ENCODE assay signal across 21 mouse cellular contexts in genomic region chr10:28436084-28436483, GRCm38 (mm10).
"Had no signal": no experiment of that assay in that cellular context is flagged by ENCODE, and none has a peak within 500 bp of the region (broad histone marks: within the 10 kb centered on the region; RNA-seq: fewer than 3 reads in every experiment).

No protein-coding gene starts in this region.

- H3K4me1 ChIP-seq: limb, embryonic 12.5 days; limb, embryonic 15.5 days; midbrain, embryonic 10.5 days; midbrain, embryonic 13.5 days; neural tube, embryonic 12.5 days; neural tube, embryonic 15.5 days had no signal

- H3K27ac ChIP-seq: limb, embryonic 12.5 days; limb, embryonic 15.5 days; liver, embryonic 14.5 days; midbrain, embryonic 10.5 days; midbrain, embryonic 13.5 days; neural tube, embryonic 12.5 days; neural tube, embryonic 15.5 days; stomach, postnatal 0 days had no signal

- H3K27me3 ChIP-seq: limb, embryonic 12.5 days; limb, embryonic 15.5 days; megakaryocyte, embryonic 14.5 days; midbrain, embryonic 13.5 days; neural tube, embryonic 12.5 days; neural tube, embryonic 15.5 days had no signal

- H3K9ac ChIP-seq: limb, embryonic 12.5 days; limb, embryonic 15.5 days; liver, embryonic 14.5 days; liver, postnatal 0 days; lung, embryonic 14.5 days; midbrain, embryonic 13.5 days; neural tube, embryonic 12.5 days; neural tube, embryonic 15.5 days had no signal

- DNase-seq: kidney, adult 18-20 months; kidney, postnatal 14 days; kidney, postnatal 4 days; left cerebral cortex, postnatal 4 days; liver, postnatal 0 days; lung, embryonic 14.5 days; right cerebral cortex, adult 18-20 months; right cerebral cortex, postnatal 14 days; right cerebral cortex, postnatal 4 days; thymus, postnatal 25 days had no signal

- H3K36me3 ChIP-seq: limb, embryonic 12.5 days; limb, embryonic 15.5 days; midbrain, embryonic 10.5 days; midbrain, embryonic 13.5 days; neural tube, embryonic 12.5 days; neural tube, embryonic 15.5 days had no signal

- ATAC-seq: liver, postnatal 0 days; lung, postnatal 0 days; midbrain, embryonic 13.5 days had no signal

- H3K4me3 ChIP-seq: limb, embryonic 12.5 days; limb, embryonic 15.5 days; megakaryocyte, embryonic 14.5 days; midbrain, embryonic 10.5 days; midbrain, embryonic 13.5 days; neural tube, embryonic 12.5 days; neural tube, embryonic 15.5 days had no signal

- H3K9me3 ChIP-seq: limb, embryonic 12.5 days; limb, embryonic 15.5 days; megakaryocyte, embryonic 14.5 days; midbrain, embryonic 10.5 days; midbrain, embryonic 13.5 days; neural tube, embryonic 12.5 days; neural tube, embryonic 15.5 days had no signal

- H3K4me2 ChIP-seq: limb, embryonic 12.5 days; limb, embryonic 15.5 days; liver, embryonic 11.5 days; lung, embryonic 14.5 days; midbrain, embryonic 13.5 days; neural tube, embryonic 12.5 days; neural tube, embryonic 15.5 days had no signal
